Mouse (Mus musculus) cortical plate, adult 2 months (tissue): ENCODE measurements around the gene Fhod1.

Experiments used
- CTCF ChIP-seq: fragments of 200-500 bp; IDR thresholded peaks from 2 replicates; pipeline ENCODE4 v1.5.1; 2011; ENCODE audit warnings: mild to moderate bottlenecking, control low read depth, low read length; ENCODE audit not compliant: insufficient read depth; ENCODE audit errors: extremely low read depth
- POLR2A ChIP-seq: fragments of 200-500 bp; IDR thresholded peaks from 2 replicates; pipeline ENCODE4 v1.6.1; 2011; ENCODE audit warnings: mild to moderate bottlenecking, low read length, control low read depth; ENCODE audit not compliant: insufficient read depth; ENCODE audit errors: extremely low read depth

DNA sequence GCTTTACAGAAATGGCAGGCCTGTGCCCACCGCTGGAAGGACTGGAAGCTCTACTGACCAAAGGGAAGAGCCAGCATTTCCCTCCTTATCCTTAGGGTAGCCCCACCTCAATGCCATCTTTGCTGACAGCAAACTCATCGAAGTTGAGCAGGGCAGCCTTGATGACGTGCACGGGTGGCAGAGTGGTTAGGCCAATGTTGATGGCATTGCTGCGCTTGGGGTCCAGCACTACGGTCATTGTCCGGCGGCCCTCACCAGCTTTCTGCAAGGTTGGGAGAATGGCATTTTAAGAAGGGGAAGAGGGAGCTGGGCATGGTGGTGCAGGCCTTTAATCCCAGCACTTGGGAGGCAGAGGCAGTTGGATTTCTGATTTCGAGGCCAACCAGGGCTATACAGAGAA is 15.8 kb downstream of the Fhod1 start:
- TF ChIP-seq POLR2A, result no peak
- TF ChIP-seq CTCF, result no peak
